Comparison of ENCODE assay signal across 11 mouse cellular contexts in the genomic region with DNA sequence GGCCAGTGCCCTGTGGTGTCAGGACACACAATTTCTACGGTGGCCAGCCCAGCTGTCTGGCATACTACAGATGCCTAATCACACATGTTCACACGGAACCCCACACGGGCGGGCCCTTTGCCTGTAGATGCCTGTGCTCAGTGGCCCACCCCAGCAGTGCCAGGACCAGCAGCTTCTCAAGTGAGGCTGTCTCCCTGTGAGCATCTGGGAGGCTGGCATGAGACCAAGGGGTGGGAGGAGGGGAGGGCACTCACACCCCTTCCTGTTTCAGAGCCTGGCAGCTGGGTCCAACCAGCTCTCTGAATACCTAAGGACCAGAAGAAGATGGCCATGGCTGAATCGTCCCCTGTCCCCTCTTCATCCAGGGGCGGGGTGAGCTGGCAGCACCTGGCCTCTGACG. TPM values are rescaled to one million over a fixed set of nuclear protein-coding genes. Genes with fewer than 3 reads are reported as not detected.
DNase-seq lines count a peak whose midpoint lies in the region; ATAC-seq and TF ChIP-seq lines count a peak whose summit lies in the region.
"Had no signal": no experiment of that assay in that cellular context is flagged by ENCODE, and none has a peak within 500 bp of the region (broad histone marks: within the 10 kb centered on the region; RNA-seq: fewer than 3 reads in every experiment).

No protein-coding gene starts in this region.

- H3K27ac ChIP-seq in forebrain, embryonic 14.5 days (ENCODE audit: low read depth, low read length), result no peak overlapping the region
- H3K27ac ChIP-seq in midbrain, postnatal 0 days (ENCODE audit: low read depth, low read length), result no peak overlapping the region
- H3K27ac ChIP-seq in cerebellum, adult 2 months (ENCODE audit: insufficient read depth, low read length), result no peak overlapping the region

- ATAC-seq in forebrain, embryonic 14.5 days, result peak; percentile 84
- peak; percentile 41; the same call in 1 of the 2 replicates for ATAC-seq in midbrain, postnatal 0 days (ENCODE audit: low FRiP score)
- ATAC-seq: intestine, embryonic 16.5 days had no signal

- TF ChIP-seq CTCF in midbrain, postnatal 0 days (IDR thresholded peaks at IDR 0.05), result no peak
- no peak for TF ChIP-seq CTCF in cerebellum, adult 2 months (IDR thresholded peaks at IDR 0.05; ENCODE audit: borderline replicate concordance, insufficient read depth, low read depth, low read length)

- no peak overlapping the region for H3K9ac ChIP-seq in forebrain, embryonic 14.5 days (ENCODE audit: low read length)
- H3K9ac ChIP-seq in midbrain, postnatal 0 days (replicated peaks; ENCODE audit: low read length, poor library complexity, severe bottlenecking), result 0 out of 2 replicates have a peak overlapping the region, but pooled peaks have one; percentile 1

- TF ChIP-seq POLR2A in cerebellum, adult 2 months (IDR thresholded peaks at IDR 0.05; ENCODE audit: borderline replicate concordance, insufficient read depth, low read length), result no peak

- 57% methylated on average over 7 of the region's 7 CpGs for WGBS in forebrain, embryonic 14.5 days
- 61% methylated on average over 7 of the region's 7 CpGs for WGBS in midbrain, postnatal 0 days
- WGBS in cerebellum, adult 2 months, result 45% methylated on average over 7 of the region's 7 CpGs

- no peak overlapping the region for H3K4me3 ChIP-seq in forebrain, embryonic 14.5 days (ENCODE audit: low read depth, low read length)
- H3K4me3 ChIP-seq in midbrain, postnatal 0 days (ENCODE audit: low read depth, low read length), result no peak overlapping the region
- no peak overlapping the region for H3K4me3 ChIP-seq in cerebellum, adult 2 months (replicated peaks; ENCODE audit: insufficient read depth, low read depth, low read length)

- peak; percentile 35 for DNase-seq in adrenal gland, adult 2 months
- no peak for DNase-seq in adrenal gland, postnatal 25 days
- peak; percentile 37 for DNase-seq in layer of hippocampus, adult 9-11 months
- no peak for DNase-seq in layer of hippocampus, adult 9-10 months (ENCODE audit: low spot score)
- peak; percentile 75 for DNase-seq in forebrain, embryonic 14.5 days (ENCODE audit: low spot score)
- DNase-seq in midbrain, postnatal 0 days (ENCODE audit: low spot score), result peak; percentile 82
- DNase-seq in cerebellum, adult 2 months, result no peak
- DNase-seq in liver, result no peak
- DNase-seq: cerebellum, postnatal 36 days had no signal

- H3K4me1 ChIP-seq in forebrain, embryonic 14.5 days (ENCODE audit: control insufficient read depth, insufficient read depth, low read length), result peaks cover 15% of the 10 kb centered on the region
- H3K4me1 ChIP-seq in midbrain, postnatal 0 days (ENCODE audit: insufficient read depth, low read length), result 0 out of 2 replicates have a peak, but pooled peaks cover 2% of the 10 kb centered on the region
- peaks cover 31% of the 10 kb centered on the region for H3K4me1 ChIP-seq in cerebellum, adult 2 months (ENCODE audit: control insufficient read depth, insufficient read depth, low read length)

- H3K9me3 ChIP-seq in forebrain, embryonic 14.5 days (replicated peaks; ENCODE audit: control insufficient read depth, low read length), result no peaks in the 10 kb centered on the region
- H3K9me3 ChIP-seq in midbrain, postnatal 0 days (ENCODE audit: low read length), result no peaks in the 10 kb centered on the region

- H3K4me2 ChIP-seq in forebrain, embryonic 14.5 days (ENCODE audit: low read length), result no peak overlapping the region
- no peak overlapping the region for H3K4me2 ChIP-seq in midbrain, postnatal 0 days (ENCODE audit: low read depth, low read length, poor library complexity, severe bottlenecking)

- H3K27me3 ChIP-seq in forebrain, embryonic 14.5 days (replicated peaks; ENCODE audit: control insufficient read depth, insufficient read depth, low read length), result no peaks in the 10 kb centered on the region
- no peaks in the 10 kb centered on the region for H3K27me3 ChIP-seq in midbrain, postnatal 0 days (ENCODE audit: insufficient read depth, low read length)
- H3K27me3 ChIP-seq in cerebellum, adult 2 months (ENCODE audit: control insufficient read depth, insufficient read depth, low read length), result no peaks in the 10 kb centered on the region

- no peaks in the 10 kb centered on the region for H3K36me3 ChIP-seq in forebrain, embryonic 14.5 days (ENCODE audit: control insufficient read depth, insufficient read depth, low read length)
- H3K36me3 ChIP-seq in midbrain, postnatal 0 days (ENCODE audit: insufficient read depth, low read length), result peaks cover 6% of the 10 kb centered on the region; the same call in 1 of the 2 replicates

RNA-seq across cellular contexts. Expression of a gene that starts 22.0 kb away (rescaled TPM):
- total RNA-seq in adrenal gland, adult 2 months (2021), result not detected
- 0.19 TPM in 1 of 2 replicates, not detected in the other for polyA plus RNA-seq in adrenal gland, adult 2 months (2012; rRNA removed)
- total RNA-seq in adrenal gland, postnatal 25 days (2021), result not detected in 2 replicates
- not detected in 2 replicates for polyA plus RNA-seq in forebrain, embryonic 14.5 days (2014; fragmentation: Nextera tagmentation; extraction: Ambion mirVana)
- 0.11 TPM in 1 of 2 replicates, not detected in the other for total RNA-seq in midbrain, postnatal 0 days (2014; rRNA removed)
- 0.12 and 0.25 TPM in 2 replicates for polyA plus RNA-seq in midbrain, postnatal 0 days (2015; fragmentation: Nextera tagmentation; extraction: Ambion mirVana)
- polyA plus RNA-seq in cerebellum, adult 2 months (2012; rRNA removed), result 0.60 and 0.79 TPM in 2 replicates
- polyA plus RNA-seq: intestine, embryonic 16.5 days; spleen, adult 2 months had no signal

RNA-seq across cellular contexts. Expression of a gene that starts 43.0 kb away (rescaled TPM):
- 100 to 1,000 TPM in 1 of 2 experiments, 10 to 100 TPM in 1; 89.5 to 154 TPM for total RNA-seq in adrenal gland, adult 2 months (2021)
- 36.4 and 60.2 TPM in 2 replicates for polyA plus RNA-seq in adrenal gland, adult 2 months (2012; rRNA removed)
- 182 and 190 TPM in 2 replicates for total RNA-seq in adrenal gland, postnatal 25 days (2021)
- polyA plus RNA-seq in forebrain, embryonic 14.5 days (2014; fragmentation: Nextera tagmentation; extraction: Ambion mirVana), result 1.7 and 2.3 TPM in 2 replicates
- 85.1 and 85.3 TPM in 2 replicates for total RNA-seq in midbrain, postnatal 0 days (2014; rRNA removed)
- polyA plus RNA-seq in midbrain, postnatal 0 days (2015; fragmentation: Nextera tagmentation; extraction: Ambion mirVana), result 18.4 and 22.8 TPM in 2 replicates
- polyA plus RNA-seq in cerebellum, adult 2 months (2012; rRNA removed), result 30.3 and 35.1 TPM in 2 replicates

RNA-seq across cellular contexts. Expression of a gene that starts 54.8 kb away (rescaled TPM):
- total RNA-seq in adrenal gland, adult 2 months (2021), result 1 to 10 TPM in 1 of 2 experiments, under 1 TPM in 1; 0.20 to 1.8 TPM
- 1.2 and 1.9 TPM in 2 replicates for polyA plus RNA-seq in adrenal gland, adult 2 months (2012; rRNA removed)
- not detected in 2 replicates for total RNA-seq in adrenal gland, postnatal 25 days (2021)
- polyA plus RNA-seq in forebrain, embryonic 14.5 days (2014; fragmentation: Nextera tagmentation; extraction: Ambion mirVana), result 0.13 TPM in 1 of 2 replicates, not detected in the other
- 0.19 and 0.22 TPM in 2 replicates for total RNA-seq in midbrain, postnatal 0 days (2014; rRNA removed)
- 0.32 and 0.69 TPM in 2 replicates for polyA plus RNA-seq in midbrain, postnatal 0 days (2015; fragmentation: Nextera tagmentation; extraction: Ambion mirVana)
- 0.08 and 0.32 TPM in 2 replicates for polyA plus RNA-seq in cerebellum, adult 2 months (2012; rRNA removed)

Comparison
In these comparisons a context has a peak if more than half of its experiments do, and no peak if none do; other contexts are left out.
1. DNase-seq: peak in adrenal gland, adult 2 months (single experiment), layer of hippocampus, adult 9-11 months (single experiment), forebrain, embryonic 14.5 days (single experiment) and midbrain, postnatal 0 days (single experiment); none in adrenal gland, postnatal 25 days (single experiment), layer of hippocampus, adult 9-10 months (single experiment), cerebellum, adult 2 months (0 of 2) and liver (single experiment).